Mouse (Mus musculus) adrenal gland, postnatal 4 days (tissue): ENCODE data around the gene Abi3. TPM values are rescaled to one million over a fixed set of nuclear protein-coding genes. Genes with fewer than 3 reads are reported as not detected.
"Not testable (repeated sequence)": the region's sequence is repeated elsewhere in the genome, so short reads cannot be mapped to it uniquely, and the experiment has no call there.

Source experiments
- DNase-seq, 2 experiments: peaks; one replicate each; pipeline ENCODE4 v3.0.0; 2021 to 2022; ENCODE audit warnings: low spot score in 2 of 2, mixed read lengths in 2 of 2
- long read RNA-seq, 2 experiments: library from polyadenylated mRNA; stranded (forward); transcript quantifications; one replicate each; pipeline ENCODE4 v2.0.0; 2021
- total RNA-seq, 2 experiments: library from RNA; stranded (reverse); gene quantifications; 2 replicates each; pipeline ENCODE4 v1.2.3; 2021

Gene Abi3
- 10 to 100 TPM; 18.6 to 18.8 TPM for total RNA-seq
- long read RNA-seq, experiment 1, full-length matches to known transcripts = 4 of 9 reads
- long read RNA-seq, experiment 1, partial matches to known transcripts = 1 of 9 reads
- long read RNA-seq, experiment 1, other reads (novel, unspliced or antisense) = 4 of 9 reads
- long read RNA-seq, experiment 2, full-length matches to known transcripts = 6 of 15 reads
- long read RNA-seq, experiment 2, partial matches to known transcripts = 0 of 15 reads
- long read RNA-seq, experiment 2, other reads (novel, unspliced or antisense) = 9 of 15 reads

DNA sequence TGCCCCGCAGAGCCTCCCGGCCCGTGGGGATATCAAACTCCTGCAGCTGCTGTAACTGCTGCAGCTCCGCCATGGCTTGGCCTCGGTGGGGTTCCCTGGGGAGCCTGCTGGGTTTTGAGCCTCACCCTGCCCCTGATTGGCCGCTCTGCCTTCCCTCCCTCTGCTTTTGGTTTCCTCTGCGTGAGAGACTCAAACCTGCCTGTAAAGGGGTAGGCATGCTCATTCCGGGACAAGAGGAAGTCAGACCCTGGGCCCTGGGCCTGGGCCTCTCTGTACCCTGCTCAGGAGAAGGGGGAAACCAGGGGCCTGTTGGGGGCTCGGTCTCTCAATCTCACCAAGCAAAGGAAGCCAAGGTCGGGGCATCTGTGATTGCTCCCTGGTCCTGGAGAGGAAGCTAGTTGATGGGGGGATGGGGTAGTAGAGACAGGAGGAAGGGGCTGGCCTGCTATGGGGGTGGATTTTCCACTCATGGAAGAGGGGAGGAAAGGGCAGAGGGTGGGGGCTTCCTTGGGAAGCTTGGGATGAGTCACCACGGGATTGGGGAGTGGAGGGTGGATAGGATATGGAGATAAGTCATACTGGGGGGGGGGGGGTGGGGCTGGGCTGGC lies at the start of gene Abi3:
Gene Abi3, minus strand, starts transcription at position 403 of the 608 bp plus-strand sequence.
- DNase-seq = no peak

DNA sequence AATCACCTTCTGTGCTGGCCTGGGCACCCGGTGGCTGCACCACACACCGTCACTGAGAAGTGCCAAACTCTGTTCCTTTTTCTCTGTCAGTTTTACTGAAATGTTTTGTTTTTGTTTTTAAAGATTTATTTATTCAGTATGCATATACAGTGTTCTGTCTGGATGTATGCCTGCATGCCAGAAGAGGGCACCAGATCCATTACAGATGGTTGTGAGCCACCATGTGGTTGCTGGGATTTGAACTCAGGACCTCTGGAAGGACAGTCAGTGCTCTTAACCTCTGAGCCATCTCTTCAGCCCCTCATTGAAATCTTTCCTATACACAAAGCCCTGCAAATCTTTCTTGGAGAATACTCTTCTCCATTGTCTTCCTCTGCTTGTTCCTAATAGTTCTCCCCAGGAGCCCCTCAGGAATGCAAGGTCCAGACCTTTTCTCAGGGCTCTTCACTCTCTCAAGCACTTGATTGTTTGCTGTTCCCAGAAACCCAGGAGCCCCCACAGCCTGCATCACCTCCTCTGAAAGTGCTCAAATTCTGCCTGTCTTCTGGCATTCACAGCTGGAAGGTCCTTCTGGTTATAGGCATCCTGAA lies 48.3 kb upstream of the Abi3 start:
- no peak for DNase-seq

DNA sequence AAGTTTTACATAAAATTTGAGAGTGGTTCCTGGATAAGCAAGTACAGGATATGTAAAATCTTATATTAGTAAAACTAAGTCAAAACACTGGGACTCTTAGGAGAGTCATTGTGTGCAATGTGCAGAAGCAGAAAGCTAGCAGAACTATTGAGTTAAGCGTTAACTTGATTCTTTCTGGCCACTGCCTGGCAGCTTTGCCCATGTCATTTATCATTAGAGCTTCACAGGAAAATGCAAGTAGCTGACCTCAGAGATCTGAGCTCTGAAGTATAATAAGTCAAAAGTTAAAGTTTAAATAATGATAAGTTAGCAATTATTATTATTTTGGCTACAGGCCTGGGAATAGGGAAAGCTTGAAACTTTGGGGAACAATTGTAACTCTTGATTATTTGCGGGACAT lies 37.6 kb upstream of the Abi3 start:
- DNase-seq = not testable (repeated sequence)

DNA sequence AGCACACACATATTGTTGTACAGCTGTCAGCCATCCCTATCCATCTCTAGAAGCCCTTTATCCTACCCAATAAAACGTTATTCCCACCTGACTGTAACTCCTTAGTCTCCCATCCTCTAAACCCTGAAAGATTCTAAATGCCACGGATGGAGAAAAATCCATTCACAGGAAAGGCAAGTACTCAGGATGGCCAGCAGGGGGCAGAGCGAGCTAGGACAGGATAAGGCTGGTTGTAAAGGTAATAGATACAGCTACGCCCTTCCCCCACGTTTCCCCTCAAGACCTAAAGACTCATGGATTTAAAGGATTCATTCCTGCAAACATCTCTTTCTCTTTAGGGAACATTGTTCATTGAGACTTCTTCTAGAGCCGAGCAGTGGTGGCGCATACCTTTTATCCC lies 34.0 kb upstream of the Abi3 start:
- peak; percentile 39 to 50 for DNase-seq

DNA sequence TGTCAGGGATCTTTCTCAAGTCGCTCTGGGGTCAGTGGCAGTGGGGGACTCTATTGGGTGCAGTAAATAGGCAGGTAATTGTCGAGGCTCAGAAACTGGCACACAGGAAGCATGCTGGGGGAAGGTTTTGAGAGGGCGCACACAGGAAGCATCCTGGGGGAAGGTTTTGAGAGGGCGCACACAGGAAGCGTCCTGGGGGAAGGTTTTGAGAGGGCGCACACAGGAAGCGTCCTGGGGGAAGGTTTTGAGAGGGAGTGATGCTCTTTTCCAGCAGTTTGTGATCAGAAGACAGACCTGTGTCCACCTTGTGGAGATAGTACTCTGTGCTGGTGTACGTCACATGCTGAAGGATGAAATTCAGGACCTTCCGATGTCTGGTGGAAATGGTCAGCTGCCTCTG lies 33.5 kb upstream of the Abi3 start:
- no peak for DNase-seq

DNA sequence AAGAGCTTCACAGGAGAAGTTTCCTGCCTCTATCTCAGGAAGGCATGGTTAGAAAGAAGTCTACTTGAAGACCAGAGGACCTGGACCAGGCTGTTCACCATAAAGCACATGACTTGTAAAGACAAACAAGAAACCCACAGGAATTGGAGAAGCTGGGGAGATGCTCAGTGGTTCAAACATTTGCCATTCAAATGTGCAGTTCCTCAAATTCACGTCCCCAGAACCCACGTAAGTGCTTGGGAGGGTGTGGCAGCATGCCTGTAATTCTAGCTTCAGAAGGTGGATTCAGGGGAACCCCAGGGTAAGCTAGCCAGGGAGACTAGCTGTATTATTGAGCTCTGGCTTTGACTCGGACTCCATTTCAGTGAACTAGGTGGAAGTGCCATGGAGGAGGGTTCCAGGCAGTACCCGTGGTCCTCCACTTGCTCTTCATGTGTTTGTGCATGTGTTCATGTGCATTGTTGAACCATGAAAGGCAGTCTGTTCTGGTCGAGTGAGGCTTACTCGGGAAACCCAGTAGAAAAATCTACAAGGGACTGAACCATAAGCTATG lies 27.7 kb upstream of the Abi3 start:
- no peak for DNase-seq

DNA sequence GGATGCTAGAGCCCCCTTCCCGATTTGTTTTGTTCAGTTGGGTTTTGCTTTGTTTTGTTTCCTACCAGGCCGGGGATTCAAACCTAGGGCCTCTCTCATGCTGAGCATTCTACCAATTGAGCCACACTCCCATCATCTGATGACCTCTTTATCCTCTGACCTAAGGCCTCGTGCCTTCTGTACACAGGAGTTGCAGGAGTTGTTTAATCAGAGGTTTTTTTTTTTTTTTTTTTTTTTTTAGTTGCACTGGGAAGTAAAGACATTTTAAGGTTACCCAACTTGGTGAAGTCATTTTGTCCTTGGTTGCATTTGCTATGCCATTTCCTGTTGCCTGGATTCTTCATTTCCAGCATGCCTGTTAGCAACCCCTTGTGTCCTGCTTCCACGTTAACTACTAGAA lies 27.2 kb upstream of the Abi3 start:
- no peak for DNase-seq

DNA sequence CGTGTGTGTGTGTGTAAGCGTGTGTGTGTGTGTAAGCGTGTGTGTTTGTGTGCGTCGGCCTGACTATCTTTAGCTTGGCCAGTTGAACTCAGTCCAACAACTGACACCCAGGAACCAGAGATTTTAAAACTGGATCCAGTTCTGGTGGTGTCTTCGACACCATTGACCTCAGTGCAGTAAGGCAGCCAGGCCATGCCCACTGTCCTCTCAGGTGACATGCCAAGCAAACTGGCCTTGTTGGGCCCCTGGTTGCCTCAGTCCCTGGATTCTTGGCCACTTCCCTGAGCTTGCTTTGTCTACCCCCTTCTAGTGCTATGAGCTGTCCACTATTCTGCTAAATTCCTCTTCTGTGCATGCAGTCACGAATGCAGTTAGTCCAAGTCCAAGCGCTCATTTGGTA lies 19.1 kb upstream of the Abi3 start:
- DNase-seq = no peak

DNA sequence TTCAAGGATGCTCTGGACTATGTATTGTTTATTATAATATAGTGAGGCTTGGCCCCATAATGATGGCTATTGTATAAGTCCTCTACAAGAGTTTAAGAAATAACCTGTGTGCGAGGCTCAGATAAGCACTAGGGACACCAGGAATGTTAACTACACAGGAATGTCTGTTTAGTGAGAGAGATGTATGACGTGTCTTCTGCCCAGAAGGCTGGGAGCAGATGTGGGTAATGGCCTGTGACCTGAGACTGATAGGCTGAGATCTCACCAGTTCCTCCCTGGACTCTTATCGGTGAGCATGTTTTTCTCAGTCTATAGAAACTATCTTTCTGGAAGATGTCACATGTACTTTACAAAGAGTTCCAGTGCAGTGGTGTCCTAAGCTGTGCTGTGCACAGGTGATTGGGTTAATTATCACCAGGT lies 17.8 kb upstream of the Abi3 start:
- DNase-seq = no peak

DNA sequence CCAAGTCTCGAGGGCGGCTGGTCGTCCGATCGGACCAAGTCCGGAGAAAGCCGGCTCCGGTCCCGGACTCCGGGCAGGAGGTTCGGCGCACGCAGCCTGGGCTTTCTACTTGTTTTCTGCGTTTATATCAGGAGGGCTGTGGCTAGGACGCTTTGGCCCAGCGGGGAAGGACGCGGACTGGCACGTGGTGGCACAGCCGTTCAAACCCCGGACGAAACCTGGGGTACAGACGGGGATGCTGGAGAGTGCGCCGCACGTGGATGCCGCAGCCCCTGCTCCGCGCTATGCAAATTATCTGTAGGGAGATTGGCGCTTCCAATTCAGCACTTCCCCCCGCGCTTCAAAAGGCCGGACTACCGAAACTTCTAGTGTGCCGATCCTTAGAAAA lies 17.2 kb upstream of the Abi3 start:
- peak; percentile 45 to 46 for DNase-seq

DNA sequence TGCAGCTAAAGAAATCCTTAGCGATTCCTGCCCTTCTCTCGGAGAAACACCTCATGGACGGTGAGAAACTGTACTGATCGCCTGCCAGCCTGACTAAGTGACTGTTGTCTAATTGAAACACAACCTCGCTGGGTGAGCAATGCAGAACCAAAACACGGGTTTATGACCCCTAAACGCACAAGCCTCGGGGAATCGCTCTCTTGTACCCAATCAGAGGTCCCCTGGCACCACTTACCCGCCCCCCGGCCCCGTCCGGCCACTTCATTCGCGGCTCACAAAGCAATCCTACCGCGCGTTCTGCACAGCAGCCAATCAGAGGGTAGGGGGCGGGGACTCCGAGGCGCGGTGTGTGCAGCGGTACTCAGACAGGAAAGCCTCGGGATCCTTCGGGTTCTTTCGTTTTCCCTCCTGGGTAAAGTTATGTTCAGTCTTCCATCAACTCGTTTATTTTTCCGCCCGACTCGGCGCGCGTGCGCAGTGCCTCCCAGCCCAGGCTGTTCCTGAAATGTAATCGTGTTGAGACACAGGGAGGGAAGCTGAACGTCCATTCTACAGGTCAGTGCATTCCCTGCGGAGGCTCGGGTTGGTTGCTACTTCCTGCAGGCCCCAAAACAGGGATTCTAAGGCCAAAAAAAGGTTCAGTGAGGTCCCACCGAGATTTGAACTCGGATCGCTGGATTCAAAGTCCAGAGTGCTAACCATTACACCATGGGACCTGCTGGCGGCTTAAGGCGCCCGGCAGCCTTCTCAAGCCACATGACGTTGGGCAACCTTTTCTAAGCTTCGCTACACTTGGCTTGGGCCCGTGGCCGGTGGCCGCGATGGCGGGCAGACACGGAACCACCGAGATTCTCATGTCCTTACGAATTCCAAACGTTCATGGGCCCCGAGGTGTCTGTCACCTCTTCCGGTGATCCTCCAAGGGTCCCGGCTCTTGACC lies 16.5 kb upstream of the Abi3 start:
- peak; percentile 91 to 92 for DNase-seq

DNA sequence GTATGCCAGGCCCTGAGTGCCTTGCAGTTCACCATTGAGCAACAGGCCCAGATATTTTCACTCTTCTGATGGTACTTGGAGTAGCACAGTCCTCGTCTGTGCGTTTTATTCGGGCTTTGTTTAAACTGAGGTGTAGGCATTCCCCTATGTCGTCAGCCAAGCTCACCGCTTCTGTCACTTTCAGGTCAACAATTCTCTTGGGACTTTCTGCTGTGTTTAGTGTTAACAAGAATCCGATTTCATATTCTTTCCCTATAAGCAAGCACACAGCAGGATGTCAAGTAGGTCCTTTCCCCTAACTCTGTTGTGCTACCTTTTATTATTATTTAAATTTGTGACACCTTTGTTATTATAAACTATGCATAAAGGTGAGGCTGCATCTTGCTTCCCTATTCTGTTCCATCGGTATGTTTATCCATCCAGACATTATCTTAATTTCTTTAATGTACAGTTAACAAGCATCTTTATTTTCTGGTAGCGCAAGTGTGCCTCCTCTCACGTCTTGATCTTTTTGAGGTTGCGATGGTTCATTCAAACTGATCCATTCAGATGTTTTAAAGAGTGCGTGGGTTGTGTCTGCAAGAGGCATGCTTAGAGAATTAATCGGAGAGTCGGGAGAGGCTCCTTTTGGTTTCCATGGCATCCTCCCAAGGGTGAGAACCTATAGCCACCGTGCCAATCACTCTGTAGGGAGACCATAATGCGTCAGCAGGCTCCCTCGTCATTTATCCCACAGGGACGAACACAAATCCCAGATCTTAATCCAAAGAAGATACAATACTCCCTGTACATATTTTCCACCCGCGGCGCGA lies 15.6 kb upstream of the Abi3 start:
- DNase-seq = no peak

DNA sequence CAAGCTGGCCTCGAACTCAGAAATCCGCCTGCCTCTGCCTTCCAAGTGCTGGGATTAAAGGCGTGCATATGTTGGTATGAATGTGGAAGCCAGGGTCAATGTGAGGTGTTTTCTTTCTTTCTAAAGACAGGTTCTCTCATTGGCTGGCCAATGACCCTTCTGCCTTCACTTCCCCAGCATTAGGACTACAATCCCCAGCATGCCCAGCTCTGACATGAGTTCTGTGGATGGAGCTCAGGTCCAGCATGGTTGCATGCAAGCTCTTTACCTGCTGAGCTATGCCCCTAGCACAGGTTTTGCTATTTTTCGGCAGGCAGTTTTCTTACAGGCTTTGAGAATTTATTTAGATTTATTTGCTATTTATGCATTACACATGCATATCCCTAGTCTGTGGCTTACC lies 15.0 kb upstream of the Abi3 start:
- no peak for DNase-seq

DNA sequence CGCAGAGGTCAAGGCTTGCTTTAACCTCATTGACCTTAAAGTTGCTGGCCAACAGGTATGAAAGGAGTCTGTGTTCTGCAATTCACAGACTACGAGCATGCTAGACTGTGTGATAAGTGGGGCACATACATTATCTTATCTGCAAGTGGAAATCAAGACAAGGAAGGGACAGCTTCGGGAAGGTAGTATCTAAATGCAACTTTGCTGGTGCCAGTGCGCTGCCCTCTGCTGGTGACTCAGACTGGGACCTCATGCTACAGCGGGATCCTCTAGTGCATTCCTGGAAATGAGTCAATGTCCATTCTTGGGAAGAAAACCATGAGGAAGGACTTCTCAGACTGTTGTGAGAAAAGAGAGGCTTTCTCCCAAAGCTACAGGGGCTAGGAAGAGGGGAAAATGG lies 11.4 kb upstream of the Abi3 start:
- DNase-seq = no peak

DNA sequence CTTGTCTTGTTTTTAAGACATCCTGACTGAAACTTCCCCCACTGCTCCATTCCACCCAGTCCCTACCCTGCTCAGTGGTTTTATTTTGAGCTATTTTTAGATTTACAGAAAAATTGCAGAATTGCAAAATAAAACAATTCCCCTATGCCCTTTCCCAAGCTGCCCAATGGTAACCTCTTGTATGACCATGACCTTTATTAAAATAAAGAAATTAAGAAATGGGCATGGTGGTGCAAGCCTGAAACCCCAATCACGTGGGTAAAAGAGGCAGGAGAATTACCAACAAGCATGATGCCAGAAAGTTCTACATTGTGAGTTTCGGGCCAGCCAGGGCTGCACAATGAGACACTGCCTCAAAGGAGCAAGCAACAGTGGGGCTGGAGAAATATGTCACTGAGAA lies 8.6 kb upstream of the Abi3 start:
- DNase-seq = no peak

DNA sequence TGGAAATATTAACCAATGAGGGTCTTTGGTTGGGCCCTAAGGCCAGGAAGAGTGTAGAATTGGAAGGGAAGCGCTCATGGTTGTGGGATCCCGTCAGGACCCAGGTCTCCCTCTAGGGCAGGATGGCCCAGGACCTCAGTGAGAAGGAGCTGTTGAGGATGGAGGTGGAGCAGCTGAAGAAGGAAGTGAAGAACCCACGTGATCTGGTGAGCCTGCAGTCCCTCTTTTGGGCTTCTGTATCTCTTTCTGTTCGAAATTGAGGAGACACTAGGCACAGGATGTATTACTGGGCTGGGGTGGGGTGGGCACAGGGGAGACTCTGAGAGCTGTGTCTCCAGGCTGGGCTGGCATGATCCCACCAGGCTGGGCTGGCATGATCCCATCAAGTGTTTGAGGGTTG lies 2.7 kb upstream of the Abi3 start:
- no peak for DNase-seq

DNA sequence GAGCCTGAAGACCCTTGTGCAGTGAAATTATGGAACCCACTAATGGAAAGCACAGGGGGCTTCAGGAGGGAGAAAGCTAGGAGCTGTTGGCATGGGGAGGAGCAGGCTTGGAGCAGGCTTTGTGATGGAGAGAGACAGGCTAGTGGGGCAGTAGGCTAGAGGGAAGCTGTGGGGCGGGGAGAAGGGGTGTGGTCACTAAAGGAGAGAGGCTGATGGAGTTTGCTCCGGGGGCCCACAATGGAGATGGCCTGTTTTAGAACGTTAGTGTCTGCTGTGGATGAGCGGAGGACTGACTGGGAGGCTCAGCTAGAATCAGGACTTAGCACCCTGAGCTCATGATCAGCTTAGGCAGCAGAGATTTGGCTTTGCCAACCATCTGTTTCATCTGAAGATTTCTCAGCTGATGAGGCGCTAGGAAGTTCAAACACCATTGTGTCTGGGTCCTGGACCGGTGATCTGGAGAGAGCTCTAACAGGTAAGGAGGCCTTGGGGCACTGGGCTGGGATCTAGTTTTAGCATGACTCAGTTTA lies 1.2 kb upstream of the Abi3 start:
- DNase-seq = no peak

DNA sequence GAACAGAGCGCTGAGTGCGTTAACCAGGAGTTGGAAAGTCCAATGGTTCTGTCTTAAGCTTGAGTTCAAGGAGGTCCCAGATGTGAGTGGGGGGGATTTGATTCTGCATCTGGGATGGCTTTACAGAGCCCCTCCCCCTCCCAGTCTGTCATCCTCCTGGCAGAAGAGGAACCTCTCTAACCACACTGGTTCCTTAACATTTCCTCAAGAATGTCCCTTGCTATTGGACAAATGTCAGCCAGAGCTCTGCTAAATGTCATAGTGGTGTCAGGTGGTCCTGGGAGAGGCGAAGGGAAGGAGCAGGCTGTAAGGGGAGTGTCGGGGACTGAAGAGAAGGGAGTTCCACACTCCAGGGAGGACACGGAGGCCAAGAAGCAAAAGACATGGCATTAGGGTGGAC lies 677 bp upstream of the Abi3 start:
- DNase-seq = no peak

DNA sequence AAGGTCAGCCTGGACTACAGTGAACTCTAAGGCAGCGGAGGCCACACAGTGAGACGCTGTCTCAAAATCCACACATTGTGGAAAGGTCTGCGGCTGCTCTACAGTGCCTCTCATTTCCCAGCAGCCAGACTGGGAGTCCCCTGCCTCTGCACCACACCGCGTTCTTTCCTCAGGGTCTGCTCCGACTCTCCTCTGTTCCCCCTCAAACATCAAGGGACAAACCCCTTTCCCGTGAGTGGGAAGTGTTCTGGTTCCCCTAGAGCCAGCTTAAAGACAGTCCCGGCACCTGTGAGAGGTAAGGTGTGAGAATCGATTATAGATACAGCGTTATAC lies 812 bp downstream of the Abi3 start:
- DNase-seq = no peak

DNA sequence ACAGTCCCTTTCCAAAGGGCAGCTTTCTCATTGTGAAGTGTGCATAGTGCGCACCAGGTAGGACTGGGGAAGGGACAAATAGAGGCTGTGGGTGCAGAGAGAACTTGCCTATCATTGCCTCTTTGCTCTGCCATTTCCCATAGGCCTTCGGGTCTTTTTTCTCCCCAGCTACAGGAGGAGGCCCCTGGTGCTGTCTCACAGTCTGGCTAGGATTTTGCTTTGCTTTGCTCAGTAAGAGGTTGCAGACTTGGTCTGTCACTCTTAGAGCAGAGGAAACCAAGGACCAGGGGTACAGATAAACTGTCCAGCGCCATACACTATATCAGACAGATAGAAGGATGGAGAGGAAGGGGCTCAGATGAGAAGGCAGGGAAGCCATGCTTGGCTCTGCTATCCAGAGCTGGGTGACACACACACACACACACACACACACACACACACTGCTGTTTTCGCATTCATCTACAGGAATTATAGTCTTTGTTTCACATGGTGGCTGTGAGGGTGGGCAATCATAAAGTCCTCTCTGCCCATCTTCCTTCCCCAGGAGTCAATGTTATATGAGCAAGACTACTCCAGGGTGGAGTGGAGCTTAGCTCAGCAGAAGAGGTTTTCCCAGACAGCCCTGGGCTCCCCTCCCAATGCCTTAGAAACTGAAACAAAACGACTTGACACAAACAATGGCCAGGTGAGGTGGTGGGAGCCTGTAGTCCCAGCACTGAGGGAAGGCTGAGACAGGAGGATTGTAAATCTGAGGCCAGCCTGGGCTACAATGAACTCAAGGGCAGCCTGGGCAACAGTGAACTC lies 1.4 kb downstream of the Abi3 start:
- DNase-seq = no peak
